Mouse (Mus musculus) CD4-positive helper T cell, adult 2 months (primary cell): ENCODE measurements around the gene Tubb3.

Experiments
- DNase-seq: peaks from one replicate; pipeline ENCODE4 v3.0.0-alpha.2; 2012; ENCODE audit warnings: low read depth, missing footprints, low spot score

Gene Tubb3

GRCm38 (mm10) chr8:123411246-123411645, at the start of gene Tubb3:
Gene Tubb3, plus strand, starts transcription at chr8:123411424.
- peak; percentile 77 for DNase-seq

GRCm38 (mm10) chr8:123373403-123374238, 37.6 kb upstream of the Tubb3 start, which contains the start of gene Tcf25:
Gene Tcf25, plus strand, starts transcription at chr8:123373753.
- DNase-seq: peak; percentile 98

- peak; percentile 92 for DNase-seq
Observed at GRCm38 (mm10) chr8:123374239-123374578, 37.0 kb upstream of the Tubb3 start.

GRCm38 (mm10) chr8:123375701-123376100, 35.5 kb upstream of the Tubb3 start:
- DNase-seq: no peak

GRCm38 (mm10) chr8:123376106-123376505, 35.1 kb upstream of the Tubb3 start:
- no peak for DNase-seq

- DNase-seq: no peak
Observed at GRCm38 (mm10) chr8:123381711-123382110, 29.5 kb upstream of the Tubb3 start.

GRCm38 (mm10) chr8:123382516-123382915, 28.7 kb upstream of the Tubb3 start:
- no peak for DNase-seq

- DNase-seq: peak; percentile 75
Observed at GRCm38 (mm10) chr8:123384883-123385540, 26.2 kb upstream of the Tubb3 start.

GRCm38 (mm10) chr8:123387041-123387440, 24.2 kb upstream of the Tubb3 start:
- DNase-seq: no peak

- DNase-seq: no peak
Observed at GRCm38 (mm10) chr8:123387801-123388200, 23.4 kb upstream of the Tubb3 start.

GRCm38 (mm10) chr8:123389026-123389425, 22.2 kb upstream of the Tubb3 start:
- DNase-seq: no peak

- peak; percentile 33 for DNase-seq
Observed at GRCm38 (mm10) chr8:123398308-123398707, 12.9 kb upstream of the Tubb3 start.

GRCm38 (mm10) chr8:123401936-123402335, 9.3 kb upstream of the Tubb3 start:
- no peak for DNase-seq

GRCm38 (mm10) chr8:123402730-123403326, 8.4 kb upstream of the Tubb3 start:
- DNase-seq: no peak

GRCm38 (mm10) chr8:123404521-123404920, 6.7 kb upstream of the Tubb3 start:
- peak; percentile 61 for DNase-seq

- peak; percentile 80 for DNase-seq
Observed at GRCm38 (mm10) chr8:123406786-123407185, 4.4 kb upstream of the Tubb3 start, which contains the start of gene Mc1r. Gene Mc1r, plus strand, starts transcription at chr8:123407107.

- no peak for DNase-seq
Observed at GRCm38 (mm10) chr8:123407612-123408011, 3.6 kb upstream of the Tubb3 start.

GRCm38 (mm10) chr8:123408586-123409544, 2.4 kb upstream of the Tubb3 start:
- DNase-seq: no peak

GRCm38 (mm10) chr8:123410049-123410587, 1.1 kb upstream of the Tubb3 start:
- no peak for DNase-seq

GRCm38 (mm10) chr8:123410788-123411187, 436 bp upstream of the Tubb3 start:
- DNase-seq: no peak

GRCm38 (mm10) chr8:123411781-123412327, 630 bp downstream of the Tubb3 start:
- DNase-seq: peak; percentile 26
